Mouse (Mus musculus): ENCODE measurements at regions not wholly inside any gene's neighbourhood (a gene's known extent, or its start where the extent isn't known, plus 50 kb on each side); places are given as distances from the start of the nearest gene placed in this dataset.

DNA sequence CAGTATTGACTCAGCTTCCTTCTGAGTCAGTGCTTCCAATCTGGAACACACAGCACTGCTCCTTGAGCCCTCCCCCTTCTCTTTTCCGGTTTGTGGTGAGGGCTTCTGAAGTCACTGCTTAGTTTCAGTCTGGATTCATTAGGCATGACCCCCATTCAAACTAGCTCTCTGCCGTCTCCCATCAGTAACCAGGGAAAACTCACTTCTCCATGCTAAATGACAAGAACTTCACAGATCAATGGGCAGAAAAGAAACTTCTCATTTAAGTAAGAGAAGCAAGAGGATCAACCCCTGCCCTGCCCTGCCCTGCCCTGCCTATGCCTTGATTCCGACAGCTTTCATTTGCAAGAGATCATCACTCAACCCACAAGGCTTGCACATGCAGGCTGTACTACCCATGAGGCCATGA is 82.9 kb upstream of the Nck2 start:
- no peaks in the 10 kb centered on the region for H3K27me3 ChIP-seq (ENCODE audit: control insufficient read depth, insufficient read depth, low read length)
- no peak overlapping the region for H3K27ac ChIP-seq
- 15% methylated on average over 3 of the region's 3 CpGs for WGBS
- no peak overlapping the region for H3K9ac ChIP-seq
- DNase-seq (ENCODE audit: low spot score): no peak
- H3K4me2 ChIP-seq (replicated peaks): no peak overlapping the region
- ATAC-seq (ENCODE audit: low FRiP score): no peak
- H3K4me3 ChIP-seq (replicated peaks; ENCODE audit: low read length): no peak overlapping the region
- no peaks in the 10 kb centered on the region for H3K36me3 ChIP-seq (replicated peaks; ENCODE audit: control insufficient read depth, insufficient read depth)
- peaks cover 16% of the 10 kb centered on the region for H3K4me1 ChIP-seq (replicated peaks; ENCODE audit: control insufficient read depth, insufficient read depth, low read length)
- no peaks in the 10 kb centered on the region for H3K9me3 ChIP-seq (ENCODE audit: control insufficient read depth, low read length)

DNA sequence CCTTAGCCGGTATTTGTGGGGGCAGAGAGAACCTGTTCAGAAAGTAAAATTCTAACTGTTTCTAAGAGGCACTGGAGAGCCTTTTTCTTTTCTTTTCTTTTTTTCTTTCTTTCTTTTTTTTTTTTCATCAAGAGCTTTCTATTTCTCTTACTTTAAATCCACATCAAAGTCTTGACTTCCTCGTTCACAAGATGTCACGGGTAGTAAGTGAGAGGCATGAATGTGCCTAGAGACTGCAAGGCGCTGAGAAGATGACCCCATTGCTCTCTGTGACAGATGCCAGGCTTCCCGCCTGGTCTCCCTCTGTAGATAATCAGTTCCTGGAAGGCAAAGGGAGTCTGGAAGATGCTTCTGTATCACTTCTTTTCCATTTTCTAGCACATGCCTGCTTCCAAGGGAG is 82.2 kb upstream of the Nck2 start:
- Histone ChIP-seq H3K36me3 (replicated peaks; ENCODE audit: control insufficient read depth, insufficient read depth) (no peaks in the 10 kb centered on the region), H3K27me3 (ENCODE audit: control insufficient read depth, insufficient read depth, low read length) (no peaks in the 10 kb centered on the region), H3K27ac (no peak overlapping the region), H3K4me1 (replicated peaks; ENCODE audit: control insufficient read depth, insufficient read depth, low read length) (peaks cover 16% of the 10 kb centered on the region), H3K9me3 (ENCODE audit: control insufficient read depth, low read length) (no peaks in the 10 kb centered on the region), H3K4me2 (replicated peaks) (no peak overlapping the region), H3K4me3 (replicated peaks; ENCODE audit: low read length) (no peak overlapping the region), H3K9ac (no peak overlapping the region)
- ATAC-seq (ENCODE audit: low FRiP score): no peak
- 35% methylated on average over 5 of the region's 5 CpGs for WGBS
- DNase-seq (ENCODE audit: low spot score): no peak

- WGBS: 88% methylated on average over 4 of the region's 4 CpGs
- ATAC-seq (ENCODE audit: low FRiP score): no peak
Measured at GRCm38 (mm10) chr1:43363178-43363577, 81.2 kb upstream of the Nck2 start.

GRCm38 (mm10) chr1:43366433-43366832 is 77.9 kb upstream of the Nck2 start:
- Histone ChIP-seq H3K4me1 (replicated peaks; ENCODE audit: control insufficient read depth, insufficient read depth, low read length) (no peaks in the 10 kb centered on the region), H3K9ac (no peak overlapping the region), H3K27ac (no peak overlapping the region), H3K36me3 (replicated peaks; ENCODE audit: control insufficient read depth, insufficient read depth) (no peaks in the 10 kb centered on the region), H3K4me3 (replicated peaks; ENCODE audit: low read length) (no peak overlapping the region), H3K4me2 (replicated peaks) (no peak overlapping the region), H3K9me3 (ENCODE audit: control insufficient read depth, low read length) (no peaks in the 10 kb centered on the region), H3K27me3 (ENCODE audit: control insufficient read depth, insufficient read depth, low read length) (no peaks in the 10 kb centered on the region)
- 64% methylated on average over 2 of the region's 2 CpGs for WGBS
- no peak for ATAC-seq (ENCODE audit: low FRiP score)
- no peak for DNase-seq (ENCODE audit: low spot score)

More at GRCm38 (mm10) chr1:43363178-43363577, 81.2 kb upstream of the Nck2 start:
- Histone ChIP-seq H3K9ac (no peak overlapping the region), H3K27ac (no peak overlapping the region), H3K9me3 (ENCODE audit: control insufficient read depth, low read length) (no peaks in the 10 kb centered on the region), H3K4me1 (replicated peaks; ENCODE audit: control insufficient read depth, insufficient read depth, low read length) (peaks cover 16% of the 10 kb centered on the region), H3K36me3 (replicated peaks; ENCODE audit: control insufficient read depth, insufficient read depth) (no peaks in the 10 kb centered on the region), H3K4me2 (replicated peaks) (no peak overlapping the region), H3K27me3 (ENCODE audit: control insufficient read depth, insufficient read depth, low read length) (no peaks in the 10 kb centered on the region), H3K4me3 (replicated peaks; ENCODE audit: low read length) (no peak overlapping the region)
- no peak for DNase-seq (ENCODE audit: low spot score)

- Histone ChIP-seq H3K36me3 (replicated peaks; ENCODE audit: control insufficient read depth, insufficient read depth) (no peaks in the 10 kb centered on the region), H3K27ac (no peak overlapping the region), H3K4me3 (replicated peaks; ENCODE audit: low read length) (no peak overlapping the region), H3K27me3 (ENCODE audit: control insufficient read depth, insufficient read depth, low read length) (no peaks in the 10 kb centered on the region), H3K9me3 (ENCODE audit: control insufficient read depth, low read length) (no peaks in the 10 kb centered on the region), H3K9ac (no peak overlapping the region), H3K4me1 (replicated peaks; ENCODE audit: control insufficient read depth, insufficient read depth, low read length) (no peaks in the 10 kb centered on the region), H3K4me2 (replicated peaks) (no peak overlapping the region)
- 93% methylated on average over 5 of the region's 5 CpGs for WGBS
- ATAC-seq (ENCODE audit: low FRiP score): no peak
- no peak for DNase-seq (ENCODE audit: low spot score)
Measured at GRCm38 (mm10) chr1:43367151-43367895, 77.1 kb upstream of the Nck2 start.

- Histone ChIP-seq H3K9me3 (ENCODE audit: control insufficient read depth, low read length) (no peaks in the 10 kb centered on the region), H3K9ac (no peak overlapping the region), H3K4me2 (replicated peaks) (no peak overlapping the region), H3K4me1 (replicated peaks; ENCODE audit: control insufficient read depth, insufficient read depth, low read length) (no peaks in the 10 kb centered on the region), H3K27me3 (ENCODE audit: control insufficient read depth, insufficient read depth, low read length) (no peaks in the 10 kb centered on the region), H3K4me3 (replicated peaks; ENCODE audit: low read length) (no peak overlapping the region), H3K36me3 (replicated peaks; ENCODE audit: control insufficient read depth, insufficient read depth) (no peaks in the 10 kb centered on the region), H3K27ac (no peak overlapping the region)
- DNase-seq (ENCODE audit: low spot score): no peak
- WGBS: 73% methylated on average over 1 of the region's 1 CpGs
- no peak for ATAC-seq (ENCODE audit: low FRiP score)
Measured at GRCm38 (mm10) chr1:43371863-43372262, 72.5 kb upstream of the Nck2 start.

DNA sequence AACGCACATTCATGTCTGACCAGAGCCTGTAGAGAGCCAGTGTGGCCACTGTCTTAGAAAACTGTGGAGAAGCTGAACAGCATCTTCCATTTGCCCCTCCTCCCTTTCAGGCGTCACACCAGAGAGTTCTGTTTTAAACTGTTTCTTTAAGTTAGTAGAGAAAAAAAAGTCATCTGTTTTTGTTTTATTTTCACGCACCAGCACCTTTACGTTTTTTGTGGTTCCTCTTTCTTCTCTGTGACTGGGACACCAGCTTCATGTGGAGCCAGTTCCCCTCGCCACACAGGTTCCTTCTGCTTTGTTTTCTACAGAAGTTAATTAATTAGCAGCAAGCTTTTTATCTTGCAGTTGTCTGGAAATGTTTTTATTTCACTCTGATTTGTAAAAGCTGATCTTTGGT is 69.4 kb upstream of the Nck2 start:
- Histone ChIP-seq H3K9me3 (ENCODE audit: control insufficient read depth, low read length) (no peaks in the 10 kb centered on the region), H3K4me2 (replicated peaks) (no peak overlapping the region)
- WGBS: 42% methylated on average over 5 of the region's 5 CpGs

GRCm38 (mm10) chr1:43375851-43376250 is 68.5 kb upstream of the Nck2 start:
- no peak overlapping the region for H3K4me3 ChIP-seq (replicated peaks; ENCODE audit: low read length)
- ATAC-seq (ENCODE audit: low FRiP score): no peak
- H3K9me3 ChIP-seq (ENCODE audit: control insufficient read depth, low read length): no peaks in the 10 kb centered on the region
- H3K4me1 ChIP-seq (replicated peaks; ENCODE audit: control insufficient read depth, insufficient read depth, low read length): no peaks in the 10 kb centered on the region
- H3K27me3 ChIP-seq (ENCODE audit: control insufficient read depth, insufficient read depth, low read length): no peaks in the 10 kb centered on the region
- H3K4me2 ChIP-seq (replicated peaks): no peak overlapping the region
- H3K36me3 ChIP-seq (replicated peaks; ENCODE audit: control insufficient read depth, insufficient read depth): no peaks in the 10 kb centered on the region
- no peak for DNase-seq (ENCODE audit: low spot score)
- H3K9ac ChIP-seq: no peak overlapping the region
- WGBS: 96% methylated on average over 4 of the region's 4 CpGs
- no peak overlapping the region for H3K27ac ChIP-seq

More for the DNA sequence above, 69.4 kb upstream of the Nck2 start:
- Histone ChIP-seq H3K36me3 (replicated peaks; ENCODE audit: control insufficient read depth, insufficient read depth) (no peaks in the 10 kb centered on the region), H3K27me3 (ENCODE audit: control insufficient read depth, insufficient read depth, low read length) (no peaks in the 10 kb centered on the region), H3K4me3 (replicated peaks; ENCODE audit: low read length) (no peak overlapping the region), H3K4me1 (replicated peaks; ENCODE audit: control insufficient read depth, insufficient read depth, low read length) (no peaks in the 10 kb centered on the region), H3K27ac (no peak overlapping the region), H3K9ac (no peak overlapping the region)
- ATAC-seq (ENCODE audit: low FRiP score) (no peak), DNase-seq (ENCODE audit: low spot score) (no peak)

GRCm38 (mm10) chr1:43377491-43378263 is 66.7 kb upstream of the Nck2 start:
- Histone ChIP-seq H3K9ac (no peak overlapping the region), H3K9me3 (ENCODE audit: control insufficient read depth, low read length) (no peaks in the 10 kb centered on the region), H3K27ac (no peak overlapping the region), H3K4me3 (replicated peaks; ENCODE audit: low read length) (no peak overlapping the region), H3K4me2 (replicated peaks) (no peak overlapping the region), H3K36me3 (replicated peaks; ENCODE audit: control insufficient read depth, insufficient read depth) (no peaks in the 10 kb centered on the region), H3K27me3 (ENCODE audit: control insufficient read depth, insufficient read depth, low read length) (no peaks in the 10 kb centered on the region), H3K4me1 (replicated peaks; ENCODE audit: control insufficient read depth, insufficient read depth, low read length) (no peaks in the 10 kb centered on the region)
- ATAC-seq (ENCODE audit: low FRiP score) (no peak), DNase-seq (ENCODE audit: low spot score) (no peak)
- 95% methylated on average over 4 of the region's 4 CpGs for WGBS
